Mouse (Mus musculus): ENCODE measurements at regions not wholly inside any gene's neighbourhood (a gene's known extent, or its start where the extent isn't known, plus 50 kb on each side); places are given as distances from the start of the nearest gene placed in this dataset.

- Histone ChIP-seq H3K27me3 (ENCODE audit: control insufficient read depth, insufficient read depth, low read length) (no peaks in the 10 kb centered on the region), H3K36me3 (ENCODE audit: control insufficient read depth, insufficient read depth, low read length) (no peaks in the 10 kb centered on the region), H3K4me3 (ENCODE audit: control insufficient read depth, low read depth, low read length) (no peak overlapping the region), H3K27ac (ENCODE audit: control insufficient read depth, insufficient read depth, low read depth, low read length) (no peak overlapping the region), H3K4me1 (ENCODE audit: control insufficient read depth, insufficient read depth, low read length) (no peaks in the 10 kb centered on the region)
- TF ChIP-seq CTCF (IDR thresholded peaks at IDR 0.05; ENCODE audit: control insufficient read depth, insufficient read depth, insufficient replicate concordance, low read depth, low read length) (no peak), POLR2A (IDR thresholded peaks at IDR 0.05; ENCODE audit: control insufficient read depth, low read depth, low read length) (no peak)
Measured at GRCm38 (mm10) chr12:50970759-50971122, 321.8 kb upstream of the Prkd1 start.

- Histone ChIP-seq H3K27ac (ENCODE audit: control insufficient read depth, insufficient read depth, low read depth, low read length) (no peak overlapping the region), H3K36me3 (ENCODE audit: control insufficient read depth, insufficient read depth, low read length) (no peaks in the 10 kb centered on the region), H3K4me3 (ENCODE audit: control insufficient read depth, low read depth, low read length) (no peak overlapping the region), H3K4me1 (ENCODE audit: control insufficient read depth, insufficient read depth, low read length) (no peaks in the 10 kb centered on the region), H3K27me3 (ENCODE audit: control insufficient read depth, insufficient read depth, low read length) (no peaks in the 10 kb centered on the region)
- TF ChIP-seq CTCF (IDR thresholded peaks at IDR 0.05; ENCODE audit: control insufficient read depth, insufficient read depth, insufficient replicate concordance, low read depth, low read length) (no peak), POLR2A (IDR thresholded peaks at IDR 0.05; ENCODE audit: control insufficient read depth, low read depth, low read length) (no peak)
Measured at GRCm38 (mm10) chr12:50969887-50970758, 321.2 kb upstream of the Prkd1 start.

GRCm38 (mm10) chr12:50969402-50969801 is 320.5 kb upstream of the Prkd1 start:
- H3K4me1 ChIP-seq (ENCODE audit: control insufficient read depth, insufficient read depth, low read length) = no peaks in the 10 kb centered on the region
- TF ChIP-seq CTCF (IDR thresholded peaks at IDR 0.05; ENCODE audit: control insufficient read depth, insufficient read depth, insufficient replicate concordance, low read depth, low read length) = no peak
- no peak for TF ChIP-seq POLR2A (IDR thresholded peaks at IDR 0.05; ENCODE audit: control insufficient read depth, low read depth, low read length)
- H3K36me3 ChIP-seq (ENCODE audit: control insufficient read depth, insufficient read depth, low read length) = no peaks in the 10 kb centered on the region
- H3K27me3 ChIP-seq (ENCODE audit: control insufficient read depth, insufficient read depth, low read length) = no peaks in the 10 kb centered on the region
- no peak overlapping the region for H3K27ac ChIP-seq (ENCODE audit: control insufficient read depth, insufficient read depth, low read depth, low read length)
- H3K4me3 ChIP-seq (ENCODE audit: control insufficient read depth, low read depth, low read length) = no peak overlapping the region

- H3K27ac ChIP-seq (ENCODE audit: control insufficient read depth, insufficient read depth, low read depth, low read length) = no peak overlapping the region
- no peaks in the 10 kb centered on the region for H3K27me3 ChIP-seq (ENCODE audit: control insufficient read depth, insufficient read depth, low read length)
- no peaks in the 10 kb centered on the region for H3K36me3 ChIP-seq (ENCODE audit: control insufficient read depth, insufficient read depth, low read length)
- no peak for TF ChIP-seq POLR2A (IDR thresholded peaks at IDR 0.05; ENCODE audit: control insufficient read depth, low read depth, low read length)
- TF ChIP-seq CTCF (IDR thresholded peaks at IDR 0.05; ENCODE audit: control insufficient read depth, insufficient read depth, insufficient replicate concordance, low read depth, low read length) = no peak
- H3K4me3 ChIP-seq (ENCODE audit: control insufficient read depth, low read depth, low read length) = no peak overlapping the region
- no peaks in the 10 kb centered on the region for H3K4me1 ChIP-seq (ENCODE audit: control insufficient read depth, insufficient read depth, low read length)
Measured at GRCm38 (mm10) chr12:50967168-50967810, 318.4 kb upstream of the Prkd1 start.

- Histone ChIP-seq H3K36me3 (ENCODE audit: control insufficient read depth, insufficient read depth, low read length) (no peaks in the 10 kb centered on the region), H3K27me3 (ENCODE audit: control insufficient read depth, insufficient read depth, low read length) (no peaks in the 10 kb centered on the region), H3K4me3 (ENCODE audit: control insufficient read depth, low read depth, low read length) (no peak overlapping the region), H3K4me1 (ENCODE audit: control insufficient read depth, insufficient read depth, low read length) (no peaks in the 10 kb centered on the region), H3K27ac (ENCODE audit: control insufficient read depth, insufficient read depth, low read depth, low read length) (no peak overlapping the region)
- no peak for TF ChIP-seq POLR2A (IDR thresholded peaks at IDR 0.05; ENCODE audit: control insufficient read depth, low read depth, low read length)
- TF ChIP-seq CTCF (IDR thresholded peaks at IDR 0.05; ENCODE audit: control insufficient read depth, insufficient read depth, insufficient replicate concordance, low read depth, low read length) = no peak
Measured at GRCm38 (mm10) chr12:50953971-50954370, 305.1 kb upstream of the Prkd1 start.

GRCm38 (mm10) chr12:50947035-50947434 is 298.1 kb upstream of the Prkd1 start:
- H3K27me3 ChIP-seq (ENCODE audit: control insufficient read depth, insufficient read depth, low read length) = no peaks in the 10 kb centered on the region
- H3K36me3 ChIP-seq (ENCODE audit: control insufficient read depth, insufficient read depth, low read length) = no peaks in the 10 kb centered on the region
- no peak for TF ChIP-seq POLR2A (IDR thresholded peaks at IDR 0.05; ENCODE audit: control insufficient read depth, low read depth, low read length)
- TF ChIP-seq CTCF (IDR thresholded peaks at IDR 0.05; ENCODE audit: control insufficient read depth, insufficient read depth, insufficient replicate concordance, low read depth, low read length) = no peak
- no peak overlapping the region for H3K4me3 ChIP-seq (ENCODE audit: control insufficient read depth, low read depth, low read length)
- H3K4me1 ChIP-seq (ENCODE audit: control insufficient read depth, insufficient read depth, low read length) = peaks cover 3% of the 10 kb centered on the region
- H3K27ac ChIP-seq (ENCODE audit: control insufficient read depth, insufficient read depth, low read depth, low read length) = no peak overlapping the region

- Histone ChIP-seq H3K27ac (ENCODE audit: control insufficient read depth, insufficient read depth, low read depth, low read length) (no peak overlapping the region), H3K4me3 (ENCODE audit: control insufficient read depth, low read depth, low read length) (peak overlapping the region; percentile 50; the same call in 1 of the 2 replicates)
Measured at GRCm38 (mm10) chr12:50943741-50944521, 295.0 kb upstream of the Prkd1 start.

More at GRCm38 (mm10) chr12:50943741-50944521, 295.0 kb upstream of the Prkd1 start:
- H3K27me3 ChIP-seq (ENCODE audit: control insufficient read depth, insufficient read depth, low read length) = no peaks in the 10 kb centered on the region
- no peaks in the 10 kb centered on the region for H3K36me3 ChIP-seq (ENCODE audit: control insufficient read depth, insufficient read depth, low read length)
- peaks cover 6% of the 10 kb centered on the region for H3K4me1 ChIP-seq (ENCODE audit: control insufficient read depth, insufficient read depth, low read length)
- TF ChIP-seq CTCF (IDR thresholded peaks at IDR 0.05; ENCODE audit: control insufficient read depth, insufficient read depth, insufficient replicate concordance, low read depth, low read length) = peak; percentile 65; the same call in 1 of the 2 replicates
- no peak for TF ChIP-seq POLR2A (IDR thresholded peaks at IDR 0.05; ENCODE audit: control insufficient read depth, low read depth, low read length)
